ENCODE assay signal across 17 mouse cellular contexts in genomic region chr1:172271765-172272164, GRCm38 (mm10). TPM values are rescaled to one million over a fixed set of nuclear protein-coding genes. Genes with fewer than 3 reads are reported as not detected.
DNase-seq lines count a peak whose midpoint lies in the region; ATAC-seq lines count a peak whose summit lies in the region.
"Had no signal": no experiment of that assay in that cellular context is flagged by ENCODE, and none has a peak within 500 bp of the region (broad histone marks: within the 10 kb centered on the region; RNA-seq: fewer than 3 reads in every experiment).

No protein-coding gene starts in this region.

- no peaks in the 10 kb centered on the region for H3K4me1 ChIP-seq in embryonic facial prominence, embryonic 11.5 days (ENCODE audit: control insufficient read depth, insufficient read depth, low read length)
- peaks cover 12% of the 10 kb centered on the region for H3K4me1 ChIP-seq in embryonic facial prominence, embryonic 10.5 days
- H3K4me1 ChIP-seq in hindbrain, embryonic 16.5 days (ENCODE audit: control insufficient read depth, insufficient read depth, low read depth, low read length): 0 out of 2 replicates have a peak, but pooled peaks cover 2% of the 10 kb centered on the region
- H3K4me1 ChIP-seq in neural tube, embryonic 15.5 days: peaks cover 5% of the 10 kb centered on the region; the same call in 1 of the 2 replicates
- H3K4me1 ChIP-seq: limb, embryonic 12.5 days had no signal

- no peak overlapping the region for H3K4me2 ChIP-seq in embryonic facial prominence, embryonic 11.5 days (ENCODE audit: low read depth, low read length)
- H3K4me2 ChIP-seq in hindbrain, embryonic 16.5 days (ENCODE audit: low read length): no peak overlapping the region; the same call in 1 of the 2 replicates
- no peak overlapping the region for H3K4me2 ChIP-seq in neural tube, embryonic 15.5 days
- H3K4me2 ChIP-seq: limb, embryonic 12.5 days had no signal

- H3K27me3 ChIP-seq in embryonic facial prominence, embryonic 11.5 days (ENCODE audit: control insufficient read depth, insufficient read depth, low read length): no peaks in the 10 kb centered on the region
- no peaks in the 10 kb centered on the region for H3K27me3 ChIP-seq in embryonic facial prominence, embryonic 10.5 days (replicated peaks; ENCODE audit: low read depth, poor library complexity, severe bottlenecking)
- H3K27me3 ChIP-seq in hindbrain, embryonic 16.5 days (replicated peaks; ENCODE audit: control insufficient read depth, insufficient read depth, low read length): no peaks in the 10 kb centered on the region
- H3K27me3 ChIP-seq in neural tube, embryonic 15.5 days (replicated peaks): no peaks in the 10 kb centered on the region
- H3K27me3 ChIP-seq: limb, embryonic 12.5 days had no signal

- peak; percentile 18 for DNase-seq in embryonic facial prominence, embryonic 11.5 days (ENCODE audit: low spot score)
- DNase-seq in embryonic facial prominence, embryonic 10.5 days (ENCODE audit: low spot score): no peak
- DNase-seq in right cerebral cortex, adult 2 months (ENCODE audit: low spot score in 2 of 2): peak; percentile 36 to 46
- DNase-seq in right cerebral cortex, postnatal 14 days: no peak
- no peak for DNase-seq in urinary bladder, postnatal 14 days (ENCODE audit: low spot score)
- no peak for DNase-seq in left cerebral cortex, postnatal 4 days
- DNase-seq: adrenal gland, postnatal 14 days; cerebellum, adult 18-20 months; gastrocnemius, postnatal 25 days; heart, postnatal 36 days; kidney, postnatal 4 days; thymus, adult 2 months had no signal

- intact Hi-C loops in left cerebral cortex, postnatal 4 days (cut with DNase I): no loop called here

- H3K36me3 ChIP-seq in embryonic facial prominence, embryonic 11.5 days (replicated peaks; ENCODE audit: control insufficient read depth, insufficient read depth, low read depth, low read length): no peaks in the 10 kb centered on the region
- no peaks in the 10 kb centered on the region for H3K36me3 ChIP-seq in embryonic facial prominence, embryonic 10.5 days (replicated peaks)
- H3K36me3 ChIP-seq in hindbrain, embryonic 16.5 days (ENCODE audit: control insufficient read depth, insufficient read depth, low read length): no peaks in the 10 kb centered on the region
- H3K36me3 ChIP-seq in neural tube, embryonic 15.5 days: no peaks in the 10 kb centered on the region
- H3K36me3 ChIP-seq: G1E; limb, embryonic 12.5 days had no signal

- WGBS in embryonic facial prominence, embryonic 11.5 days: 67% methylated on average over 10 of the region's 10 CpGs
- WGBS in embryonic facial prominence, embryonic 10.5 days: 75% methylated on average over 10 of the region's 10 CpGs
- WGBS in hindbrain, embryonic 16.5 days: 39% methylated on average over 10 of the region's 10 CpGs
- WGBS in neural tube, embryonic 15.5 days: 38% methylated on average over 10 of the region's 10 CpGs

- H3K4me3 ChIP-seq in embryonic facial prominence, embryonic 11.5 days (ENCODE audit: low read depth, low read length): no peak overlapping the region
- H3K4me3 ChIP-seq in embryonic facial prominence, embryonic 10.5 days: no peak overlapping the region
- H3K4me3 ChIP-seq in hindbrain, embryonic 16.5 days (ENCODE audit: low read length): no peak overlapping the region
- no peak overlapping the region for H3K4me3 ChIP-seq in neural tube, embryonic 15.5 days (replicated peaks)
- H3K4me3 ChIP-seq: limb, embryonic 12.5 days had no signal

- no peak overlapping the region for H3K27ac ChIP-seq in embryonic facial prominence, embryonic 11.5 days (replicated peaks; ENCODE audit: low read depth, low read length)
- no peak overlapping the region for H3K27ac ChIP-seq in embryonic facial prominence, embryonic 10.5 days (replicated peaks)
- no peak overlapping the region; the same call in 1 of the 2 replicates for H3K27ac ChIP-seq in hindbrain, embryonic 16.5 days (ENCODE audit: low read depth, low read length)
- no peak overlapping the region; the same call in 1 of the 2 replicates for H3K27ac ChIP-seq in neural tube, embryonic 15.5 days (replicated peaks)
- H3K27ac ChIP-seq: limb, embryonic 12.5 days had no signal

- ATAC-seq in embryonic facial prominence, embryonic 11.5 days (replicated peaks; ENCODE audit: insufficient number of reproducible peaks, low FRiP score, low TSS enrichment, low read depth): 0 out of 2 replicates have a peak, but pooled peaks have one; percentile 34
- ATAC-seq in hindbrain, embryonic 16.5 days: peak; percentile 90
- ATAC-seq in neural tube, embryonic 15.5 days (ENCODE audit: low FRiP score): peak; percentile 79

- no peaks in the 10 kb centered on the region for H3K9me3 ChIP-seq in embryonic facial prominence, embryonic 11.5 days (replicated peaks; ENCODE audit: control insufficient read depth, low read length)
- no peaks in the 10 kb centered on the region for H3K9me3 ChIP-seq in embryonic facial prominence, embryonic 10.5 days
- no peaks in the 10 kb centered on the region for H3K9me3 ChIP-seq in hindbrain, embryonic 16.5 days (ENCODE audit: control insufficient read depth, low read length)
- H3K9me3 ChIP-seq in neural tube, embryonic 15.5 days (replicated peaks): no peaks in the 10 kb centered on the region
- H3K9me3 ChIP-seq: G1E; limb, embryonic 12.5 days had no signal

- H3K9ac ChIP-seq in embryonic facial prominence, embryonic 11.5 days (replicated peaks; ENCODE audit: low read length): no peak overlapping the region
- H3K9ac ChIP-seq in hindbrain, embryonic 16.5 days (ENCODE audit: low read depth, low read length): no peak overlapping the region
- no peak overlapping the region for H3K9ac ChIP-seq in neural tube, embryonic 15.5 days (replicated peaks)
- H3K9ac ChIP-seq: limb, embryonic 12.5 days had no signal

RNA-seq across cellular contexts. Expression of gene Igsf8, which starts 10.3 kb away (rescaled TPM):
- polyA plus RNA-seq in embryonic facial prominence, embryonic 11.5 days (2014; fragmentation: Nextera tagmentation; extraction: Ambion mirVana): 30.1 and 36.7 TPM in 2 replicates
- polyA plus RNA-seq in embryonic facial prominence, embryonic 10.5 days (2016; fragmentation: Nextera tagmentation; extraction: Ambion mirVana): 33.7 and 39.5 TPM in 2 replicates
- polyA plus RNA-seq in hindbrain, embryonic 16.5 days (2015; fragmentation: Nextera tagmentation; extraction: Ambion mirVana): 84.7 and 88.3 TPM in 2 replicates
- polyA plus RNA-seq in neural tube, embryonic 15.5 days (2015; fragmentation: Nextera tagmentation; extraction: Ambion mirVana): 70.9 and 71.3 TPM in 2 replicates
- total RNA-seq in left cerebral cortex, postnatal 4 days (2021): 100 to 1,000 TPM; 157 to 165 TPM

RNA-seq across cellular contexts. Expression of gene Atp1a4, which starts 13.6 kb away (rescaled TPM):
- polyA plus RNA-seq in embryonic facial prominence, embryonic 11.5 days (2014; fragmentation: Nextera tagmentation; extraction: Ambion mirVana): not detected in 2 replicates
- polyA plus RNA-seq in embryonic facial prominence, embryonic 10.5 days (2016; fragmentation: Nextera tagmentation; extraction: Ambion mirVana): not detected in 2 replicates
- 0.06 TPM in 1 of 2 replicates, not detected in the other for polyA plus RNA-seq in hindbrain, embryonic 16.5 days (2015; fragmentation: Nextera tagmentation; extraction: Ambion mirVana)
- polyA plus RNA-seq in neural tube, embryonic 15.5 days (2015; fragmentation: Nextera tagmentation; extraction: Ambion mirVana): 0.05 TPM in 1 of 2 replicates, not detected in the other
- total RNA-seq in left cerebral cortex, postnatal 4 days (2021): under 1 TPM in 1 of 2 experiments, not detected in 1; 0.58 TPM
- total RNA-seq: heart, postnatal 36 days had no signal
- polyA plus RNA-seq: embryonic facial prominence, embryonic 14.5 days; G1E; limb, embryonic 12.5 days had no signal

RNA-seq across cellular contexts. Expression of gene Atp1a2, which starts 26.1 kb away (rescaled TPM):
- 0.60 and 0.65 TPM in 2 replicates for polyA plus RNA-seq in embryonic facial prominence, embryonic 11.5 days (2014; fragmentation: Nextera tagmentation; extraction: Ambion mirVana)
- polyA plus RNA-seq in embryonic facial prominence, embryonic 10.5 days (2016; fragmentation: Nextera tagmentation; extraction: Ambion mirVana): 1.2 and 1.4 TPM in 2 replicates
- polyA plus RNA-seq in hindbrain, embryonic 16.5 days (2015; fragmentation: Nextera tagmentation; extraction: Ambion mirVana): 96.7 and 102 TPM in 2 replicates
- polyA plus RNA-seq in neural tube, embryonic 15.5 days (2015; fragmentation: Nextera tagmentation; extraction: Ambion mirVana): 57.9 and 63.1 TPM in 2 replicates
- 100 to 1,000 TPM; 211 to 226 TPM for total RNA-seq in left cerebral cortex, postnatal 4 days (2021)
- polyA plus RNA-seq: G1E had no signal

RNA-seq across cellular contexts. Expression of gene Casq1, which starts 52.1 kb away (rescaled TPM):
- polyA plus RNA-seq in embryonic facial prominence, embryonic 11.5 days (2014; fragmentation: Nextera tagmentation; extraction: Ambion mirVana): 1.7 and 2.3 TPM in 2 replicates
- 1.6 TPM in 2 replicates for polyA plus RNA-seq in embryonic facial prominence, embryonic 10.5 days (2016; fragmentation: Nextera tagmentation; extraction: Ambion mirVana)
- 1.5 and 5.5 TPM in 2 replicates for polyA plus RNA-seq in hindbrain, embryonic 16.5 days (2015; fragmentation: Nextera tagmentation; extraction: Ambion mirVana)
- 3.8 and 4.0 TPM in 2 replicates for polyA plus RNA-seq in neural tube, embryonic 15.5 days (2015; fragmentation: Nextera tagmentation; extraction: Ambion mirVana)
- under 1 TPM; 0.62 to 0.82 TPM for total RNA-seq in left cerebral cortex, postnatal 4 days (2021)
- total RNA-seq: G1E had no signal
- polyA plus RNA-seq: G1E had no signal

RNA-seq across cellular contexts. Expression of gene Kcnj9, which starts 57.4 kb away (rescaled TPM):
- polyA plus RNA-seq in embryonic facial prominence, embryonic 11.5 days (2014; fragmentation: Nextera tagmentation; extraction: Ambion mirVana): 0.54 and 0.65 TPM in 2 replicates
- 0.10 and 0.11 TPM in 2 replicates for polyA plus RNA-seq in embryonic facial prominence, embryonic 10.5 days (2016; fragmentation: Nextera tagmentation; extraction: Ambion mirVana)
- polyA plus RNA-seq in hindbrain, embryonic 16.5 days (2015; fragmentation: Nextera tagmentation; extraction: Ambion mirVana): 4.9 and 5.6 TPM in 2 replicates
- polyA plus RNA-seq in neural tube, embryonic 15.5 days (2015; fragmentation: Nextera tagmentation; extraction: Ambion mirVana): 2.5 and 3.2 TPM in 2 replicates
- 10 to 100 TPM; 23.5 to 27.4 TPM for total RNA-seq in left cerebral cortex, postnatal 4 days (2021)
- total RNA-seq: G1E; gastrocnemius, postnatal 25 days; heart, postnatal 36 days had no signal
- polyA plus RNA-seq: G1E; limb, embryonic 12.5 days had no signal

Comparison
In these comparisons a context has a peak if more than half of its experiments do, and no peak if none do; other contexts are left out.
1. DNase-seq: peak in embryonic facial prominence, embryonic 11.5 days (single experiment) and right cerebral cortex, adult 2 months (2 of 2); none in embryonic facial prominence, embryonic 10.5 days (single experiment), right cerebral cortex, postnatal 14 days (single experiment), urinary bladder, postnatal 14 days (single experiment) and left cerebral cortex, postnatal 4 days (single experiment).
2. ATAC-seq: peak in every context shown above with its lines; median percentile 90 in hindbrain, embryonic 16.5 days; 79 in neural tube, embryonic 15.5 days; 34 in embryonic facial prominence, embryonic 11.5 days.
3. RNA of gene Atp1a2, which starts 26.1 kb away (polyA plus RNA-seq): 96.7 to 102 TPM in hindbrain, embryonic 16.5 days and 57.9 to 63.1 TPM in neural tube, embryonic 15.5 days; 1.2 to 1.4 TPM in embryonic facial prominence, embryonic 10.5 days and 0.60 to 0.65 TPM in embryonic facial prominence, embryonic 11.5 days; every median in the first group is over 10 times any median in the second.